17 mouse cellular contexts compared by ENCODE assay signal in the genomic region with DNA sequence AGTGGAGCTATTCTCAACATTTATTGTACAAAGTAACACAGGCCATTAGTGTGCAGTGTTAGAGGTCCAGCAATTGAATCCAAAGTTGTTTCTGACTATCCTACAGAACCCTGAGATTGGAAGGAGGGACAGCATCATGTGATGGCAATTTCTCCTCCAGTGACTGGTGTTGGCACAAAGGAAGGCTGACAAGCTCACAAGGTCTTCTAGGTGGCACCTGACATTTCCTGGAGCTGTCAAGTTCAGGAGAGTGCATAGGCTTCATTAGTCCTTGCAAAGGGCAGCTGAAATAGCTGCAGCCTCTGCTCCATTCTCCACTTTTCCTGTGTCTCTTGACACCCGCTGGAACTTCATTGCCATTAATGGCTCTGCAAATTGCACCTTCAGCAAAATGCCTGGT.
"Had no signal": no experiment of that assay in that cellular context is flagged by ENCODE, and none has a peak within 500 bp of the region (broad histone marks: within the 10 kb centered on the region; RNA-seq: fewer than 3 reads in every experiment).

No protein-coding gene starts in this region.

- H3K9me3 ChIP-seq: lung, embryonic 15.5 days; midbrain, embryonic 13.5 days; midbrain, embryonic 15.5 days; neural tube, embryonic 12.5 days; stomach, embryonic 15.5 days had no signal

- H3K4me1 ChIP-seq: lung, embryonic 15.5 days; megakaryocyte, embryonic 14.5 days; midbrain, embryonic 13.5 days; midbrain, embryonic 15.5 days; neural tube, embryonic 12.5 days; stomach, embryonic 15.5 days had no signal

- H3K36me3 ChIP-seq: lung, embryonic 15.5 days; midbrain, embryonic 13.5 days; midbrain, embryonic 15.5 days; neural tube, embryonic 12.5 days; stomach, embryonic 15.5 days had no signal

- DNase-seq: lung, adult 2 months; lung, postnatal 14 days; lung, postnatal 36 days; right cerebral cortex, postnatal 14 days; thymus, adult 2 months; thymus, postnatal 25 days; thymus, postnatal 4 days had no signal

- H3K27me3 ChIP-seq: lung, embryonic 15.5 days; megakaryocyte, embryonic 14.5 days; midbrain, embryonic 13.5 days; midbrain, embryonic 15.5 days; neural tube, embryonic 12.5 days; stomach, embryonic 15.5 days had no signal

- H3K4me3 ChIP-seq: lung, embryonic 15.5 days; megakaryocyte, embryonic 14.5 days; midbrain, embryonic 13.5 days; midbrain, embryonic 15.5 days; neural tube, embryonic 12.5 days; stomach, embryonic 15.5 days had no signal

- H3K9ac ChIP-seq: lung, embryonic 15.5 days; midbrain, embryonic 13.5 days; midbrain, embryonic 15.5 days; neural tube, embryonic 12.5 days; stomach, embryonic 15.5 days had no signal

- H3K4me2 ChIP-seq: lung, embryonic 15.5 days; midbrain, embryonic 11.5 days; midbrain, embryonic 13.5 days; midbrain, embryonic 15.5 days; neural tube, embryonic 12.5 days; stomach, embryonic 15.5 days had no signal

- H3K27ac ChIP-seq: lung, embryonic 15.5 days; macrophage; midbrain, embryonic 13.5 days; midbrain, embryonic 15.5 days; neural tube, embryonic 12.5 days; stomach, embryonic 15.5 days; stomach, postnatal 0 days had no signal

- ATAC-seq: lung, postnatal 0 days; midbrain, embryonic 13.5 days; midbrain, embryonic 15.5 days had no signal
